Mouse (Mus musculus) liver, embryonic 15.5 days (tissue): ENCODE measurements around the gene Ccdc9. TPM values are rescaled to one million over a fixed set of nuclear protein-coding genes. Genes with fewer than 3 reads are reported as not detected.
"Not testable (repeated sequence)": the region's sequence is repeated elsewhere in the genome, so short reads cannot be mapped to it uniquely, and the experiment has no call there.

Source experiments
- ATAC-seq: fragments of 200-750 bp; cut with Nextera tagmentation; 2 replicates; pipeline ENCODE4 v1.8.0; 2017; ENCODE audit warnings: moderate number of reproducible peaks, mild to moderate bottlenecking, moderate library complexity; ENCODE audit not compliant: insufficient read depth
- H3K27ac ChIP-seq: fragments of 300-500 bp; sonication (generic); replicated peaks from 2 replicates; pipeline ENCODE4 v1.5.1; 2015; ENCODE audit warnings: mild to moderate bottlenecking, inconsistent platforms
- H3K27me3 ChIP-seq: fragments of 300-500 bp; sonication (generic); 2 replicates; pipeline ENCODE4 v1.6.1; 2015; ENCODE audit warnings: mild to moderate bottlenecking, inconsistent platforms
- H3K36me3 ChIP-seq: fragments of 300-500 bp; sonication (generic); replicated peaks from 2 replicates; pipeline ENCODE4 v1.6.1; 2015; ENCODE audit warnings: moderate library complexity, mild to moderate bottlenecking, inconsistent platforms
- H3K4me1 ChIP-seq: fragments of 300-500 bp; sonication (generic); replicated peaks from 2 replicates; pipeline ENCODE4 v1.6.1; 2015; ENCODE audit warnings: inconsistent platforms
- H3K4me2 ChIP-seq: fragments of 300-500 bp; sonication (generic); 2 replicates; pipeline ENCODE4 v1.6.1; 2015; ENCODE audit warnings: moderate library complexity, mild to moderate bottlenecking, inconsistent platforms
- H3K4me3 ChIP-seq: fragments of 300-500 bp; sonication (generic); replicated peaks from 2 replicates; pipeline ENCODE4 v1.5.1; 2015; ENCODE audit warnings: mild to moderate bottlenecking, inconsistent platforms
- H3K9ac ChIP-seq: fragments of 300-500 bp; sonication (generic); 2 replicates; pipeline ENCODE4 v1.6.1; 2015; ENCODE audit warnings: moderate library complexity, mild to moderate bottlenecking, inconsistent platforms
- H3K9me3 ChIP-seq: fragments of 300-500 bp; sonication (generic); replicated peaks from 2 replicates; pipeline ENCODE4 v1.6.1; 2016; ENCODE audit warnings: inconsistent platforms
- WGBS: fragments of 180-500 bp; shearing (Covaris S2); methylation state at CpG from one replicate; pipeline ENCODE4 v1.1.7; 2015; ENCODE audit warnings: mixed read lengths; ENCODE audit not compliant: insufficient replicate concordance; 5-methylcytosine and 5-hydroxymethylcytosine counted together
- polyA plus RNA-seq: library from polyadenylated mRNA; unstranded; fragments of >200 nt; fragmentation: Nextera tagmentation; extraction: Ambion mirVana; gene quantifications from 2 replicates; pipeline ENCODE4 v1.2.1, GENCODE M21; 2015

Gene Ccdc9
- polyA plus RNA-seq, 1 experiment from 2014 or later = 10.3 TPM

GRCm38 (mm10) chr7:16307141-16307540 lies 20.5 kb upstream of the Ccdc9 start:
- not testable (repeated sequence) for H3K4me2 ChIP-seq, H3K9me3 ChIP-seq, H3K4me3 ChIP-seq, H3K36me3 ChIP-seq, H3K9ac ChIP-seq, ATAC-seq
- 62% methylated on average over 6 of the region's 6 CpGs for WGBS
- Histone ChIP-seq H3K4me1 (peaks cover 56% of the 10 kb centered on the region), H3K27me3 (peaks cover 19% of the 10 kb centered on the region), H3K27ac (0 out of 2 replicates have a peak overlapping the region, but pooled peaks have one; percentile 38)

GRCm38 (mm10) chr7:16299419-16300035 lies 12.9 kb upstream of the Ccdc9 start:
- Histone ChIP-seq H3K4me1 (peaks cover 43% of the 10 kb centered on the region), H3K27ac (no peak overlapping the region), H3K4me2 (peak overlapping the region; percentile 62), H3K27me3 (peaks cover 54% of the 10 kb centered on the region), H3K9me3 (no peaks in the 10 kb centered on the region), H3K36me3 (no peaks in the 10 kb centered on the region), H3K9ac (no peak overlapping the region), H3K4me3 (peak overlapping the region; percentile 37)
- WGBS = 3% methylated on average over 52 of the region's 52 CpGs
- no peak for ATAC-seq

GRCm38 (mm10) chr7:16298927-16299326 lies 12.3 kb upstream of the Ccdc9 start:
- Histone ChIP-seq H3K36me3 (no peaks in the 10 kb centered on the region), H3K9ac (no peak overlapping the region), H3K27ac (no peak overlapping the region), H3K9me3 (no peaks in the 10 kb centered on the region), H3K27me3 (peaks cover 54% of the 10 kb centered on the region), H3K4me2 (no peak overlapping the region), H3K4me3 (no peak overlapping the region), H3K4me1 (peaks cover 49% of the 10 kb centered on the region)
- 68% methylated on average over 5 of the region's 5 CpGs for WGBS
- ATAC-seq = no peak

GRCm38 (mm10) chr7:16297616-16298015 lies 11.0 kb upstream of the Ccdc9 start:
- Histone ChIP-seq H3K4me2 (peak overlapping the region; percentile 96; the same call in 1 of the 2 replicates), H3K9ac (0 out of 2 replicates have a peak overlapping the region, but pooled peaks have one; percentile 61), H3K36me3 (no peaks in the 10 kb centered on the region), H3K27ac (peak overlapping the region; percentile 99), H3K4me3 (no peak overlapping the region), H3K27me3 (peaks cover 50% of the 10 kb centered on the region), H3K9me3 (no peaks in the 10 kb centered on the region), H3K4me1 (peaks cover 52% of the 10 kb centered on the region)
- WGBS = 64% methylated on average over 2 of the region's 2 CpGs
- ATAC-seq = no peak

GRCm38 (mm10) chr7:16296766-16297390 lies 10.3 kb upstream of the Ccdc9 start:
- Histone ChIP-seq H3K4me2 (peak overlapping the region; percentile 96), H3K4me1 (peaks cover 52% of the 10 kb centered on the region)

GRCm38 (mm10) chr7:16296146-16296545 lies 9.6 kb upstream of the Ccdc9 start:
- H3K4me3 ChIP-seq = peak overlapping the region; percentile 63
- no peaks in the 10 kb centered on the region for H3K36me3 ChIP-seq
- H3K9me3 ChIP-seq = no peaks in the 10 kb centered on the region
- H3K4me2 ChIP-seq = peak overlapping the region; percentile 96
- 14% methylated on average over 2 of the region's 2 CpGs for WGBS
- peak; percentile 45 for ATAC-seq
- H3K4me1 ChIP-seq = peaks cover 52% of the 10 kb centered on the region
- peaks cover 37% of the 10 kb centered on the region for H3K27me3 ChIP-seq
- H3K27ac ChIP-seq = peak overlapping the region; percentile 99
- H3K9ac ChIP-seq = peak overlapping the region; percentile 61

More at GRCm38 (mm10) chr7:16296766-16297390, 10.3 kb upstream of the Ccdc9 start:
- H3K4me3 ChIP-seq = peak overlapping the region; percentile 63
- H3K9ac ChIP-seq = peak overlapping the region; percentile 61
- H3K9me3 ChIP-seq = no peaks in the 10 kb centered on the region
- H3K27ac ChIP-seq = peak overlapping the region; percentile 99
- no peak; the same call in 1 of the 2 replicates for ATAC-seq
- no peaks in the 10 kb centered on the region for H3K36me3 ChIP-seq
- WGBS = 3% methylated on average over 22 of the region's 22 CpGs
- H3K27me3 ChIP-seq = peaks cover 44% of the 10 kb centered on the region

GRCm38 (mm10) chr7:16295321-16295900 lies 8.8 kb upstream of the Ccdc9 start:
- under 1% methylated on average over 41 of the region's 41 CpGs for WGBS
- H3K9ac ChIP-seq = peak overlapping the region; percentile 62
- H3K4me3 ChIP-seq = peak overlapping the region; percentile 63
- peaks cover 52% of the 10 kb centered on the region for H3K4me1 ChIP-seq
- ATAC-seq = peak; percentile 78
- H3K9me3 ChIP-seq = no peaks in the 10 kb centered on the region
- H3K27ac ChIP-seq = peak overlapping the region; percentile 99
- H3K4me2 ChIP-seq = peak overlapping the region; percentile 96
- peaks cover 30% of the 10 kb centered on the region for H3K27me3 ChIP-seq
- H3K36me3 ChIP-seq = no peaks in the 10 kb centered on the region

- ATAC-seq = peak; percentile 86
- Histone ChIP-seq H3K9me3 (no peaks in the 10 kb centered on the region), H3K9ac (peak overlapping the region; percentile 62), H3K36me3 (no peaks in the 10 kb centered on the region), H3K4me3 (peak overlapping the region; percentile 63), H3K27ac (peak overlapping the region; percentile 99), H3K4me2 (peak overlapping the region; percentile 96), H3K4me1 (peaks cover 48% of the 10 kb centered on the region), H3K27me3 (peaks cover 24% of the 10 kb centered on the region)
- WGBS = under 1% methylated on average over 23 of the region's 23 CpGs
These were observed 8.2 kb upstream of the Ccdc9 start for GRCm38 (mm10) chr7:16294837-16295236.

- H3K9ac ChIP-seq = peak overlapping the region; percentile 52
- H3K4me2 ChIP-seq = peak overlapping the region; percentile 96
- H3K36me3 ChIP-seq = no peaks in the 10 kb centered on the region
- peaks cover 19% of the 10 kb centered on the region for H3K27me3 ChIP-seq
- H3K4me1 ChIP-seq = peaks cover 43% of the 10 kb centered on the region
- ATAC-seq = peak; percentile 30
- H3K4me3 ChIP-seq = peak overlapping the region; percentile 63
- 14% methylated on average over 4 of the region's 4 CpGs for WGBS
- no peaks in the 10 kb centered on the region for H3K9me3 ChIP-seq
- peak overlapping the region; percentile 99 for H3K27ac ChIP-seq
These were observed 7.8 kb upstream of the Ccdc9 start for GRCm38 (mm10) chr7:16294346-16294745.

- Histone ChIP-seq H3K36me3 (peaks cover 15% of the 10 kb centered on the region), H3K4me1 (peaks cover 32% of the 10 kb centered on the region), H3K4me3 (no peak overlapping the region), H3K27me3 (no peaks in the 10 kb centered on the region), H3K9me3 (no peaks in the 10 kb centered on the region), H3K27ac (no peak overlapping the region), H3K9ac (no peak overlapping the region), H3K4me2 (no peak overlapping the region)
- WGBS = 30% methylated on average over 1 of the region's 1 CpGs
- no peak for ATAC-seq
These were observed 1.2 kb upstream of the Ccdc9 start for GRCm38 (mm10) chr7:16287791-16288190.

- H3K4me1 ChIP-seq = peaks cover 32% of the 10 kb centered on the region
- no peaks in the 10 kb centered on the region for H3K9me3 ChIP-seq
- peak overlapping the region; percentile 89 for H3K4me3 ChIP-seq
- ATAC-seq = no peak
- 61% methylated on average over 2 of the region's 2 CpGs for WGBS
- peak overlapping the region; percentile 97 for H3K27ac ChIP-seq
- H3K36me3 ChIP-seq = peaks cover 22% of the 10 kb centered on the region
- peak overlapping the region; percentile 83 for H3K9ac ChIP-seq
- H3K4me2 ChIP-seq = peak overlapping the region; percentile 94
- no peaks in the 10 kb centered on the region for H3K27me3 ChIP-seq
These were observed 421 bp upstream of the Ccdc9 start for GRCm38 (mm10) chr7:16287016-16287415.
